Mouse (Mus musculus) limb, embryonic 13.5 days (tissue): ENCODE measurements around the gene Tnfaip2. TPM values are rescaled to one million over a fixed set of nuclear protein-coding genes. Genes with fewer than 3 reads are reported as not detected.

Experiments used
- ATAC-seq: fragments of 200-750 bp; cut with Nextera tagmentation; 2 replicates; pipeline ENCODE4 v1.8.0; 2017; ENCODE audit warnings: low read depth, moderate number of reproducible peaks, moderate TSS enrichment; ENCODE audit not compliant: low FRiP score
- H3K27ac ChIP-seq: fragments of 300-500 bp; sonication (generic); 2 replicates; pipeline ENCODE4 v1.5.1; 2015; ENCODE audit warnings: inconsistent platforms, mild to moderate bottlenecking, moderate library complexity
- H3K27me3 ChIP-seq: fragments of 300-500 bp; sonication (generic); 2 replicates; pipeline ENCODE4 v1.6.1; 2015; ENCODE audit warnings: mild to moderate bottlenecking, inconsistent platforms
- H3K36me3 ChIP-seq: fragments of 300-500 bp; sonication (generic); 2 replicates; pipeline ENCODE4 v1.6.1; 2015; ENCODE audit warnings: inconsistent platforms, mild to moderate bottlenecking, moderate library complexity
- H3K4me1 ChIP-seq: fragments of 300-500 bp; sonication (generic); 2 replicates; pipeline ENCODE4 v1.6.1; 2015; ENCODE audit warnings: inconsistent platforms
- H3K4me2 ChIP-seq: fragments of 300-500 bp; sonication (generic); replicated peaks from 2 replicates; pipeline ENCODE4 v1.6.1; 2015; ENCODE audit warnings: inconsistent platforms, mild to moderate bottlenecking, moderate library complexity
- H3K4me3 ChIP-seq: fragments of 300-500 bp; sonication (generic); 2 replicates; pipeline ENCODE4 v1.5.1; 2015; ENCODE audit warnings: moderate library complexity, mild to moderate bottlenecking, inconsistent platforms
- H3K9ac ChIP-seq: fragments of 300-500 bp; sonication (generic); 2 replicates; pipeline ENCODE4 v1.6.1; 2015; ENCODE audit warnings: mild to moderate bottlenecking, inconsistent platforms
- H3K9me3 ChIP-seq: fragments of 300-500 bp; sonication (generic); 2 replicates; pipeline ENCODE4 v1.6.1; 2016; ENCODE audit warnings: inconsistent platforms
- WGBS: fragments of 180-500 bp; shearing (Covaris S2); methylation state at CpG from one replicate; pipeline ENCODE4 v1.1.7; 2015; 5-methylcytosine and 5-hydroxymethylcytosine counted together
- polyA plus RNA-seq: library from polyadenylated mRNA; unstranded; fragments of >200 nt; fragmentation: Nextera tagmentation; extraction: Ambion mirVana; gene quantifications from 2 replicates; pipeline ENCODE4 v1.2.1, GENCODE M21; 2015

Gene Tnfaip2
- polyA plus RNA-seq, 1 experiment from 2014 or later, result 7.8 TPM

DNA sequence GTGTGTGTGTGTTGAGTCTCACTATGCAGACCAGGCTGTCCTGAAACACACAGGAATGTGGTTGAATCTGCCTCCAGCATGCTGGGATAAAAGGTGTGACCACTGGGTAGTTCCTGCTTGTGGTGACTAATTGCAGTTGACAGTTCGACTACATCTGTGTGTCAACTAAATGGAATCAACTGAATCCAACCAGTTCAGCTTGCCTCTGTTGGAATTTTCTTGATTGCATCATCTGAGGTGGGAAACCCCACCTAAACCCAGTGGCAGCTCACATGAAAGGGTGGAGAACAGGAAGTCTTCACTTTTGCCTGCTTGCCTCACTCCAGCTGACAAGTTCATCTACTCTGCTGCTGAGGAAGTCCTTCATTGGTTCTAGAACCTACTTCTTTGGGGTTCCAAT is 28.9 kb downstream of the Tnfaip2 start:
- Histone ChIP-seq H3K9me3 (no peaks in the 10 kb centered on the region), H3K4me1 (peaks cover 12% of the 10 kb centered on the region; the same call in 1 of the 2 replicates), H3K4me2 (no peak overlapping the region), H3K27me3 (peaks cover 20% of the 10 kb centered on the region), H3K36me3 (no peaks in the 10 kb centered on the region), H3K27ac (no peak overlapping the region), H3K4me3 (no peak overlapping the region), H3K9ac (no peak overlapping the region)
- no peak for ATAC-seq
- 50% methylated on average over 1 of the region's 1 CpGs for WGBS

DNA sequence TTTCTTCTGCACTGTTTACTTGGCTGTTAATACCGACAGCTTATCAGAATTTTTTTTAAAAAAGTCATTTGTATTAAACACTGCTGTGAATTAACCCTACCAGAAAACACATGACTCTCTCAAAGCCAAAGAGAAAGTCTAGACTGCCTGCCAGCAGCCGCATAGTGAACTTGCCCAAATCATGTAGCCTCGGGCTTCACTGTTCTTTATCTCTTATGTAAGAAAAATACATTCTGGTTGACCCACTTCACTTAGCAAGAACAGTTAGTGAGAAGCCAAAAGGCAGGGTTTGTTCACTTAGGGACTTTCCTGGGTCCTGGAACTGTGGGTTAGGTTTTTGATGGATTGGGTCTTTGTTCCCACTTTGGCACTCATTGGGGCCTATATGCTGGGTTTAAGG is 29.5 kb downstream of the Tnfaip2 start:
- Histone ChIP-seq H3K36me3 (no peaks in the 10 kb centered on the region), H3K4me2 (no peak overlapping the region), H3K9ac (no peak overlapping the region), H3K9me3 (no peaks in the 10 kb centered on the region), H3K4me3 (no peak overlapping the region), H3K4me1 (peaks cover 12% of the 10 kb centered on the region; the same call in 1 of the 2 replicates), H3K27me3 (peaks cover 17% of the 10 kb centered on the region), H3K27ac (no peak overlapping the region)
- no peak for ATAC-seq
- 84% methylated on average over 3 of the region's 3 CpGs for WGBS

GRCm38 (mm10) chr12:111472886-111473285 is 30.6 kb downstream of the Tnfaip2 start:
- H3K4me1 ChIP-seq, result peaks cover 12% of the 10 kb centered on the region; the same call in 1 of the 2 replicates
- no peak overlapping the region for H3K4me2 ChIP-seq
- no peak overlapping the region for H3K9ac ChIP-seq
- no peak overlapping the region for H3K4me3 ChIP-seq
- H3K36me3 ChIP-seq, result no peaks in the 10 kb centered on the region
- 65% methylated on average over 5 of the region's 5 CpGs for WGBS
- no peak for ATAC-seq
- no peak overlapping the region for H3K27ac ChIP-seq
- no peaks in the 10 kb centered on the region for H3K9me3 ChIP-seq
- H3K27me3 ChIP-seq, result peaks cover 17% of the 10 kb centered on the region

GRCm38 (mm10) chr12:111474384-111474783 is 32.1 kb downstream of the Tnfaip2 start:
- H3K4me2 ChIP-seq, result no peak overlapping the region
- 96% methylated on average over 3 of the region's 3 CpGs for WGBS
- H3K36me3 ChIP-seq, result no peaks in the 10 kb centered on the region
- H3K4me3 ChIP-seq, result no peak overlapping the region
- H3K4me1 ChIP-seq, result peaks cover 16% of the 10 kb centered on the region
- H3K27me3 ChIP-seq, result peaks cover 9% of the 10 kb centered on the region; the same call in 1 of the 2 replicates
- no peak for ATAC-seq
- H3K9ac ChIP-seq, result no peak overlapping the region
- H3K27ac ChIP-seq, result no peak overlapping the region
- H3K9me3 ChIP-seq, result no peaks in the 10 kb centered on the region

DNA sequence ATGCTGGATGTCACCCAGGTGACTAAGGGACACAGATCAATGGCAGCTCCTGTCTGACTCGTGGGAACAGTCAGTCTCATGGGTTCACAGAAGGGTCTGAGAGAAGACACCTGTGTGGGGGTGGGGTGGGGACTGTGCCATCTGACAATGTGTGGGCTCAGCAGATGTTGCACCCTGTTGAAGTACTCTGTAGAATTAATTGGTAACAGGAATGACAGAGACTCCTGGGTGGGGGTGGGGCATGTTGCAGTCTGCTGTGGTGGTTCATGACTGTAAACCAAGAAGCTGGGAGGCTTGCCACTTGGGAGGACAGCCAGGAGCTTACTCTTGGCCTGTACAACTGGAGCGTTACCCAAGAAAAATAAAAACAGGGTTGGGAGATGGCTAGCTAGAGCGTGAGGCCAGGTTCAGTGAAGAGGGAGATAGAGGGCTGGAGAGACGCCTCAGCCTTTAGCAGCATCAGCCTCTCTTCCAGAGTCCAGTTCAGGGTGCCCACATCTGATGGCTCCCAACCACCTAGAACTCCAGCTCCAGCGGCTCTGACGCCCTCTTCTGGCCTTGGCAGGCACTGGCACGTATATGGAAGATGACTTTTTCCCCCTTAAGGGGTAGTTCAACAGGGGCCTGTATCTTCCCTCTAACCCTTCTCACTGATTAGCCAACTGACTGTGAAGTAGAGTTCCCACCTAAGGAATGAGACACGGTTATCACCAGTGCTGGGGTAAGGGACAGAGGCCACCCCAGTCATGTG is 32.8 kb downstream of the Tnfaip2 start:
- Histone ChIP-seq H3K27me3 (peaks cover 6% of the 10 kb centered on the region; the same call in 1 of the 2 replicates), H3K9ac (0 out of 2 replicates have a peak overlapping the region, but pooled peaks have one; percentile 31), H3K4me1 (peaks cover 15% of the 10 kb centered on the region), H3K4me2 (no peak overlapping the region), H3K27ac (no peak overlapping the region), H3K9me3 (no peaks in the 10 kb centered on the region), H3K36me3 (no peaks in the 10 kb centered on the region), H3K4me3 (no peak overlapping the region)
- WGBS, result 46% methylated on average over 8 of the region's 8 CpGs
- no peak for ATAC-seq

DNA sequence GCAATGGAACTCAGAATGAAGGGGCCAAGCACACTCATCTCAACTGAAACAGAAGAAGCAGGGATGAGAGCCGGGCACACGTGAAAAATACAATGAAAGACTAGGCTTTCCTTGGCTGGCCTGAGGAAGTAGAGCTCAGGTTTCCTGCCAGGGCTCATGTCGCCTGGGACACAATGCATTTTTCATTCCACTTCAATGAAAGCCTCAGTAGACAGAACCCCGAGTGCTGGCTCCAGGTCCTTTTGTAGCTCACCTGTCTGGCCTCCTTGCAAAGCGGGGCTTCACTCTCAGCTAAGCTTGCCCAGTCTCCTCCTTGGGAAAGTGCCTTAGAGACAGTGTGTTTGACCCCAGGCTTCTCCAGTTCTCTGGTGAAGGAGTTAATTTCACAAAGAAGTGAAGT is 36.7 kb downstream of the Tnfaip2 start:
- Histone ChIP-seq H3K27me3 (peaks cover 17% of the 10 kb centered on the region), H3K4me1 (peaks cover 15% of the 10 kb centered on the region), H3K9me3 (no peaks in the 10 kb centered on the region), H3K27ac (no peak overlapping the region), H3K9ac (no peak overlapping the region), H3K4me2 (no peak overlapping the region), H3K4me3 (no peak overlapping the region), H3K36me3 (no peaks in the 10 kb centered on the region)
- 55% methylated on average over 5 of the region's 5 CpGs for WGBS
- no peak for ATAC-seq

GRCm38 (mm10) chr12:111479917-111480316 is 37.6 kb downstream of the Tnfaip2 start:
- Histone ChIP-seq H3K27ac (no peak overlapping the region), H3K4me2 (no peak overlapping the region), H3K27me3 (peaks cover 26% of the 10 kb centered on the region), H3K4me3 (no peak overlapping the region), H3K36me3 (no peaks in the 10 kb centered on the region), H3K9me3 (no peaks in the 10 kb centered on the region), H3K4me1 (peaks cover 13% of the 10 kb centered on the region), H3K9ac (no peak overlapping the region)
- WGBS, result 73% methylated on average over 2 of the region's 2 CpGs
- ATAC-seq, result no peak

DNA sequence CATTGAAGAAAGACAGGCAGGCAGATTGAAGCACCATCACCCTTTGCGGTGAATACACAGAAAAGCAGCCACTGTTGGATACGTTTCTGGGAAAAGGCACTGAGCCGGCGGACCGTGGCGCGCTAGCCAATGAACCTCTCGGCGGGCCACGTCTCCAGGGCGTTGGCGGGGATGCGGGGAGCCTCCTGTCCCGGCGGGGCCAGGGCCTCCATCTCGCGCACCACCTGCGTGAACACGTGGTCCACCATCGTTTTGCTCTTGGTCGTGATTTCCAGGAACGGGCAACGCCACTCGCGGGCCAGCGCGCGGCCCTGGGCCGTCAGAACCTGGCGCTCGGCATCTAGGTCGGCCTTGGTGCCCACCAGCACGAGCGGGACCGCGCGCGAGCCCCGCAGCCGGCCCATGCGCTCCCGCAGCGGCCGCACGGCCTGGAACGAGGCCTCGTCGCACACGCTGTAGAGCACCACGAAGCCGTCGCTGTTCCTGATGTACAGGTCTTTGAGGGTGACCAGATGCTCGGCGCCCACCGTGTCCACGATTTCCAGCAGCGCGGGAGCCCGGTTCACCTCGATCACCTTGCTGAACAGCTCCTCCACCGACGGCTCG is 42.9 kb downstream of the Tnfaip2 start:
- Histone ChIP-seq H3K9me3 (no peaks in the 10 kb centered on the region), H3K4me3 (peak overlapping the region; percentile 55), H3K27me3 (peaks cover 77% of the 10 kb centered on the region), H3K4me2 (peak overlapping the region; percentile 86), H3K9ac (peak overlapping the region; percentile 68), H3K36me3 (no peaks in the 10 kb centered on the region), H3K27ac (no peak overlapping the region), H3K4me1 (peaks cover 27% of the 10 kb centered on the region)
- 1% methylated on average over 63 of the region's 63 CpGs for WGBS
- no peak for ATAC-seq

GRCm38 (mm10) chr12:111485652-111486306 is 43.5 kb downstream of the Tnfaip2 start, which contains the start of gene Gm266:
Gene Gm266, minus strand, starts transcription at chr12:111485823.
- Histone ChIP-seq H3K4me1 (peaks cover 27% of the 10 kb centered on the region), H3K9me3 (no peaks in the 10 kb centered on the region), H3K27ac (peak within 1 kb of the TSS; percentile 29; the same call in 1 of the 2 replicates), H3K9ac (peak within 1 kb of the TSS; percentile 68), H3K4me2 (peak within 1 kb of the TSS; percentile 86), H3K36me3 (no peaks in the 10 kb centered on the region), H3K27me3 (peaks cover 79% of the 10 kb centered on the region), H3K4me3 (peak within 1 kb of the TSS; percentile 55)
- WGBS, result under 1% methylated on average over 51 of the region's 58 CpGs
- peak; percentile 89 for ATAC-seq

- peaks cover 75% of the 10 kb centered on the region for H3K27me3 ChIP-seq
- H3K27ac ChIP-seq, result peak overlapping the region; percentile 29; the same call in 1 of the 2 replicates
Measured at GRCm38 (mm10) chr12:111486455-111486854, 44.2 kb downstream of the Tnfaip2 start.

DNA sequence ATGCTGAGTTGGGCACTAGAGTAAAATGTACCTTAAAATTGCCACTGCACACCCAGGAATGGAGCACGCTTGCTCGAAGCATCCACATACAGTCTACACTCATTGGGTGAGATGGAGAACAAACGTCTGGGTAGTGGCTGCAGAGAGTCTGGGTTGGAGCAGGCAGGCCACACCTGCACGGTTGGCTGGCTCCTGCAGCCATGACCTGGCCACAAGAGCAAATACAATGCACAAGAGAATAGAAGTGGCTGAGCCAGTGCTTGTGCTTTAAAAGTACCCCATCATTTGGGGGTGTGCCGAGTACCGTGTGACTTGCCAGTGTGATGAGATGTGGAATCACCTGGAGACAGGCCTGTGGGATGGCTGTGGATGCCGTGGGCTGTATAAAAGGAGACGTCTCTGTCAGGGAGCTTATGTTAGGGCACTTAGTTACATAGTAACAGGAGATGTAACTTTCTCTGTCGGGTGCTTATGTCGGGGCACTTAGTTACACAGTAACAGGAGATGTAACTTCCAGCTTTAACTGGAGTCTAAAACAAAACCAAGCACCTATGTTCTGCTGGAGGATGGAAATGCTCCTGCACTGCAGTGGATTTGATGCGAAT is 47.1 kb downstream of the Tnfaip2 start:
- no peak overlapping the region for H3K27ac ChIP-seq
- no peaks in the 10 kb centered on the region for H3K9me3 ChIP-seq
- H3K36me3 ChIP-seq, result no peaks in the 10 kb centered on the region
- H3K9ac ChIP-seq, result no peak overlapping the region
- no peak overlapping the region for H3K4me2 ChIP-seq
- WGBS, result 70% methylated on average over 11 of the region's 11 CpGs
- H3K4me1 ChIP-seq, result peaks cover 27% of the 10 kb centered on the region
- H3K27me3 ChIP-seq, result peaks cover 58% of the 10 kb centered on the region
- ATAC-seq, result no peak
- H3K4me3 ChIP-seq, result no peak overlapping the region

More at GRCm38 (mm10) chr12:111486455-111486854, 44.2 kb downstream of the Tnfaip2 start:
- Histone ChIP-seq H3K4me1 (peaks cover 27% of the 10 kb centered on the region), H3K4me2 (peak overlapping the region; percentile 86), H3K4me3 (peak overlapping the region; percentile 55), H3K36me3 (no peaks in the 10 kb centered on the region), H3K9me3 (no peaks in the 10 kb centered on the region), H3K9ac (peak overlapping the region; percentile 68; the same call in 1 of the 2 replicates)
- whole genome bisulfite sequencing, result 5% methylated on average over 12 of the region's 12 CpGs
- ATAC-seq, result no peak

GRCm38 (mm10) chr12:111494931-111495330 is 52.7 kb downstream of the Tnfaip2 start:
- ATAC-seq, result no peak
- peaks cover 5% of the 10 kb centered on the region for H3K27me3 ChIP-seq
- no peaks in the 10 kb centered on the region for H3K4me1 ChIP-seq
- no peaks in the 10 kb centered on the region for H3K9me3 ChIP-seq
- no peak overlapping the region for H3K4me2 ChIP-seq
- no peak overlapping the region for H3K9ac ChIP-seq
- whole genome bisulfite sequencing, result 73% methylated on average over 4 of the region's 4 CpGs
- no peak overlapping the region for H3K4me3 ChIP-seq
- H3K27ac ChIP-seq, result no peak overlapping the region
- no peaks in the 10 kb centered on the region for H3K36me3 ChIP-seq
